Mouse (Mus musculus): ENCODE measurements around the gene Samd7. TPM values are rescaled to one million over a fixed set of nuclear protein-coding genes. Genes with fewer than 3 reads are reported as not detected.

The Samd7 gene
- polyA plus RNA-seq, 1 experiment: not detected

DNA sequence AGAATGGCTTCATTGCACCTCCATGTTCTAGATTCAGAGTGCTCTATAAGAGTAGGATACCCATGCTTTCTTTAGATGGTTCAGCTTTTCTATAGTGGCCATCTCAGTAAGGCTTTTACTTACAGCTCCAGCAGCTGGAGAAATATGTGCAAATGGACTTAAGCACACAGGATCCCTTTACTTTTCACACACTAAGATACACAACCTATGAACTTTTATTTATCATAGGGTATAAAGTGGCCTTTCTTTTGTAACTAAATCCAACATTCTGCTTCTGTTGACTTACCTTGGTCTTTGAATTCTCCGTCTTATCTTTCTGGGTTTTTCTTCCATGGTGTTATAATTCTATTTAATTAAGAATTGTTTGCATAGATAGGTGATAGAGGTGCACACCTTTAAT, 25.5 kb downstream of the Samd7 start:
- Histone ChIP-seq H3K4me1 (ENCODE audit: control insufficient read depth, insufficient read depth, low read length) (no peaks in the 10 kb centered on the region), H3K27ac (ENCODE audit: insufficient read depth, low read depth, low read length) (no peak overlapping the region), H3K4me3 (ENCODE audit: insufficient read depth, low read depth, low read length) (no peak overlapping the region)
- 100% methylated on average over 1 of the region's 1 CpGs for WGBS
- TF ChIP-seq CTCF (IDR thresholded peaks at IDR 0.05; ENCODE audit: insufficient read depth, low read depth, low read length): no peak
- no peak for TF ChIP-seq POLR2A (IDR thresholded peaks at IDR 0.05; ENCODE audit: insufficient read depth, low read depth, low read length)

DNA sequence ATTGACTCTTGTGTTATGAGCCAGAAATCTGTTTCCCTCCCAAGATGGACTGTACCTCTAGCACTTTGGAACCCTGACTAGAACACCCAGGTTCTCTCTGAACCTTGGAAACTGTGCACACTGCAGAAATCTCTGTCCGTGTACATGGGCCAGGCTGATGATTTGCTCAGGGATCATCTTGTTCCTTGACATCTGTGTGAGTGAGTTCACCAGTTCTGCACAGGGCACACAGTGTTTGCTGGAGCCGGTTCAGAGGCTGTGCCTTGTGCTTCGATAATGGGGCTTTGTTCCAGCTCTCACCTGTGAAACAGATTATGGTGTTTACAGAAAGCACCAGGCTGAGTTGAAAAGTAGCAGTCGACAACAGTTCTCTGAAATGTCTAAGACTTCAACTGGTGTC, 26.5 kb downstream of the Samd7 start:
- Histone ChIP-seq H3K4me3 (ENCODE audit: insufficient read depth, low read depth, low read length) (no peak overlapping the region), H3K4me1 (ENCODE audit: control insufficient read depth, insufficient read depth, low read length) (no peaks in the 10 kb centered on the region), H3K27ac (ENCODE audit: insufficient read depth, low read depth, low read length) (no peak overlapping the region)
- 73% methylated on average over 4 of the region's 4 CpGs for WGBS
- TF ChIP-seq POLR2A (IDR thresholded peaks at IDR 0.05; ENCODE audit: insufficient read depth, low read depth, low read length) (no peak), CTCF (IDR thresholded peaks at IDR 0.05; ENCODE audit: insufficient read depth, low read depth, low read length) (no peak)

GRCm38 (mm10) chr3:30774677-30775076, 28.6 kb downstream of the Samd7 start:
- H3K27ac ChIP-seq (ENCODE audit: insufficient read depth, low read depth, low read length): no peak overlapping the region

DNA sequence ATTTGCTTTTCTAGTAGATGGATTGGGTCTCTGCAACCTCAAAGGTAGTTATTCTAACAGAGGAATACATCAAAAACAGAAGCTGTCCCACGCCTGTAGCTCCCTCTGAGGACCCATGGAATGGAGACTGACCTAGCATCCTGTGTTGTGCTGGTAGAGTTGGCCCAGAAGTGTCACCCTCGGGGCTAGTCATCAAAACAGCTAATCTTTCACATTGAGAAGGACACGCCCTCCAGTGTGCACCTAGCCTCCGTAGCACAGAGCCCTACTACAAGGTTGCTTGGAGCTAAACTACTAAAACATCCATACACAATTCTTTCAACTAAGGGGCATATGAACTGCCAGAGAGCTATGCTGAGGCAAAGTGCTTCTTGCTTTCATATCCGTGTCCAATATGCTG, 31.9 kb downstream of the Samd7 start:
- TF ChIP-seq POLR2A (IDR thresholded peaks at IDR 0.05; ENCODE audit: insufficient read depth, low read depth, low read length) (no peak), CTCF (IDR thresholded peaks at IDR 0.05; ENCODE audit: insufficient read depth, low read depth, low read length) (no peak)
- no peak overlapping the region for H3K4me3 ChIP-seq (ENCODE audit: insufficient read depth, low read depth, low read length)
- no peaks in the 10 kb centered on the region for H3K4me1 ChIP-seq (ENCODE audit: control insufficient read depth, insufficient read depth, low read length)
- 80% methylated on average over 5 of the region's 5 CpGs for WGBS
- H3K27ac ChIP-seq (ENCODE audit: insufficient read depth, low read depth, low read length): no peak overlapping the region

More at GRCm38 (mm10) chr3:30774677-30775076, 28.6 kb downstream of the Samd7 start:
- TF ChIP-seq CTCF (IDR thresholded peaks at IDR 0.05; ENCODE audit: insufficient read depth, low read depth, low read length) (no peak), POLR2A (IDR thresholded peaks at IDR 0.05; ENCODE audit: insufficient read depth, low read depth, low read length) (no peak)
- Histone ChIP-seq H3K4me3 (ENCODE audit: insufficient read depth, low read depth, low read length) (no peak overlapping the region), H3K4me1 (ENCODE audit: control insufficient read depth, insufficient read depth, low read length) (no peaks in the 10 kb centered on the region)
- WGBS: 83% methylated on average over 5 of the region's 5 CpGs

DNA sequence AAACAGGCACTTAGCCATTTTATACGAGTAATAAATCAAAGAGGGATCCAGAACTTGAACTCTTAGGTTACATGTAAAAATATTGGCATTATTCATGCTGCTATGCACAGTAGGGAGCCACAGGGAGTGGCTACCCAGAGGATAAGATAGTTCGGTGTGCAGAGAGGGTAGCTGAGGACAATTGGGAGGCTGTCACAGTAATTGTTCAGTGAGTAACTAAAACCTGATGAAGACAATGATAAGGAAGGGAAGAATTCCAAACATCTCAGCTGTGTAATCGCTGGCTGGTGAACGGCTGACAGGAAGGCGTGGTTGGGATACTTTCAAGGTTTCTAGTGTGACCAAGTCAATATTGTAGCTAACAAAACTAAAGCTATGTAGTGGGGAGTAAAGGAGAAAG, 42.4 kb downstream of the Samd7 start:
- TF ChIP-seq CTCF (IDR thresholded peaks at IDR 0.05; ENCODE audit: insufficient read depth, low read depth, low read length) (no peak), POLR2A (IDR thresholded peaks at IDR 0.05; ENCODE audit: insufficient read depth, low read depth, low read length) (no peak)
- WGBS: 41% methylated on average over 5 of the region's 5 CpGs
- Histone ChIP-seq H3K27ac (ENCODE audit: insufficient read depth, low read depth, low read length) (no peak overlapping the region), H3K4me3 (ENCODE audit: insufficient read depth, low read depth, low read length) (no peak overlapping the region), H3K4me1 (ENCODE audit: control insufficient read depth, insufficient read depth, low read length) (no peaks in the 10 kb centered on the region)

- no peaks in the 10 kb centered on the region for H3K4me1 ChIP-seq (ENCODE audit: control insufficient read depth, insufficient read depth, low read length)
- under 1% methylated on average over 62 of the region's 62 CpGs for WGBS
- TF ChIP-seq CTCF (IDR thresholded peaks at IDR 0.05; ENCODE audit: insufficient read depth, low read depth, low read length): no peak
- peak; percentile 98 for TF ChIP-seq POLR2A (IDR thresholded peaks at IDR 0.05; ENCODE audit: insufficient read depth, low read depth, low read length)
- peak within 1 kb of the TSS; percentile 97 for H3K27ac ChIP-seq (ENCODE audit: insufficient read depth, low read depth, low read length)
- peak within 1 kb of the TSS; percentile 94 for H3K4me3 ChIP-seq (ENCODE audit: insufficient read depth, low read depth, low read length)
Observed at GRCm38 (mm10) chr3:30792737-30793402, 46.8 kb downstream of the Samd7 start, which contains the start of gene Sec62. TSS of gene Sec62 (plus strand) at chr3:30792875.

GRCm38 (mm10) chr3:30793403-30794221, 47.5 kb downstream of the Samd7 start:
- Histone ChIP-seq H3K4me3 (ENCODE audit: insufficient read depth, low read depth, low read length) (peak overlapping the region; percentile 94), H3K4me1 (ENCODE audit: control insufficient read depth, insufficient read depth, low read length) (no peaks in the 10 kb centered on the region), H3K27ac (ENCODE audit: insufficient read depth, low read depth, low read length) (peak overlapping the region; percentile 97)
- WGBS: under 1% methylated on average over 75 of the region's 75 CpGs
- TF ChIP-seq CTCF (IDR thresholded peaks at IDR 0.05; ENCODE audit: insufficient read depth, low read depth, low read length) (no peak), POLR2A (IDR thresholded peaks at IDR 0.05; ENCODE audit: insufficient read depth, low read depth, low read length) (no peak; the same call in 1 of the 2 replicates)

GRCm38 (mm10) chr3:30802171-30802570, 56.1 kb downstream of the Samd7 start:
- WGBS: 75% methylated on average over 3 of the region's 3 CpGs
- Histone ChIP-seq H3K4me3 (ENCODE audit: insufficient read depth, low read depth, low read length) (no peak overlapping the region), H3K27ac (ENCODE audit: insufficient read depth, low read depth, low read length) (no peak overlapping the region), H3K4me1 (ENCODE audit: control insufficient read depth, insufficient read depth, low read length) (no peaks in the 10 kb centered on the region)
- TF ChIP-seq CTCF (IDR thresholded peaks at IDR 0.05; ENCODE audit: insufficient read depth, low read depth, low read length) (no peak), POLR2A (IDR thresholded peaks at IDR 0.05; ENCODE audit: insufficient read depth, low read depth, low read length) (no peak)

- 34% methylated on average over 3 of the region's 3 CpGs for WGBS
- TF ChIP-seq CTCF (IDR thresholded peaks at IDR 0.05; ENCODE audit: insufficient read depth, low read depth, low read length) (no peak), POLR2A (IDR thresholded peaks at IDR 0.05; ENCODE audit: insufficient read depth, low read depth, low read length) (no peak)
- Histone ChIP-seq H3K4me3 (ENCODE audit: insufficient read depth, low read depth, low read length) (no peak overlapping the region), H3K4me1 (ENCODE audit: control insufficient read depth, insufficient read depth, low read length) (no peaks in the 10 kb centered on the region), H3K27ac (ENCODE audit: insufficient read depth, low read depth, low read length) (no peak overlapping the region)
Observed at GRCm38 (mm10) chr3:30812881-30813280, 66.8 kb downstream of the Samd7 start.

Other genes starting within 250 kb of the Samd7 start
- not detected in 2 replicates for gene Mecom, start 198.3 kb upstream of the Samd7 start, polyA plus RNA-seq (2012; ENCODE audit: insufficient read depth, insufficient read length, low replicate concordance, missing spikeins)
- not detected in 2 replicates for gene Actrt3, start 146.4 kb upstream of the Samd7 start, polyA plus RNA-seq (2012; ENCODE audit: insufficient read depth, insufficient read length, low replicate concordance, missing spikeins)
- 87.6 TPM in 1 of 2 replicates, not detected in the other for gene Mynn, start 144.2 kb upstream of the Samd7 start, polyA plus RNA-seq (2012; ENCODE audit: insufficient read depth, insufficient read length, low replicate concordance, missing spikeins)
- not detected in 2 replicates for gene Lrriq4, start 101.8 kb upstream of the Samd7 start, polyA plus RNA-seq (2012; ENCODE audit: insufficient read depth, insufficient read length, low replicate concordance, missing spikeins)
- not detected in 2 replicates for gene Lrrc34, start 98.4 kb upstream of the Samd7 start, polyA plus RNA-seq (2012; ENCODE audit: insufficient read depth, insufficient read length, low replicate concordance, missing spikeins)
- gene Lrrc31, start 46.5 kb upstream of the Samd7 start, polyA plus RNA-seq (2012; ENCODE audit: insufficient read depth, insufficient read length, low replicate concordance, missing spikeins): not detected in 2 replicates
- gene Sec62, start 46.6 kb downstream of the Samd7 start, polyA plus RNA-seq (2012; ENCODE audit: insufficient read depth, insufficient read length, low replicate concordance, missing spikeins): not detected in 2 replicates
- gene Gpr160, start 109.7 kb downstream of the Samd7 start, polyA plus RNA-seq (2012; ENCODE audit: insufficient read depth, insufficient read length, low replicate concordance, missing spikeins): not detected in 2 replicates
- gene Phc3, start 223.1 kb downstream of the Samd7 start, polyA plus RNA-seq (2012; ENCODE audit: insufficient read depth, insufficient read length, low replicate concordance, missing spikeins): 66.2 TPM in 1 of 2 replicates, not detected in the other
- not detected in 2 replicates for gene Prkci, start 249.5 kb downstream of the Samd7 start, polyA plus RNA-seq (2012; ENCODE audit: insufficient read depth, insufficient read length, low replicate concordance, missing spikeins)

Data from olfactory bulb, adult 2 months (tissue).